Mouse (Mus musculus) urinary bladder, postnatal 4 days (tissue): ENCODE measurements around the gene Actr1a.

Source experiments
- DNase-seq, 2 experiments: peaks; one replicate each; pipeline ENCODE4 v3.0.0; 2021 to 2022; ENCODE audit warnings: low spot score in 2 of 2

Gene Actr1a

GRCm38 (mm10) chr19:46399886-46400285 is 4.3 kb upstream of the Actr1a start:
- no peak for DNase-seq

DNA sequence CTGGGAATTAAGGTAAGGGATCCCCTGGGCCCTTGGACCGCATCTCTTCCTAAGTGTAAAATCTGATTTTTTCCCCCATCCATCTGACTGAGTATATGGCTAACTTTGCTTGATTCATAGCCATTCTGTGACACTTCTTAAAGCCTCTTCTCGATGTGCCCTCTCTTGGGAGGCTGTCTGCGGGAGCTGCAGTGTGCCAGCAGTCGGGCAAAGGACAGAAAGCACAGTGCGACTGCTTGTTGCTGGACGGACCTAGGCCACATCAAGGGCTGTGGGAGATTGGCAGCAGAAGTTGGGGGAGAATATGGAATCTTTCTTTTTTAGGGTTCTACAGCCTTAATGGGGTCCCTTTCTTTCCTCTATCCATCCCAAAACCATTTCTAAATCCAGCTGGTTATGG is 3.8 kb upstream of the Actr1a start:
- no peak for DNase-seq

DNA sequence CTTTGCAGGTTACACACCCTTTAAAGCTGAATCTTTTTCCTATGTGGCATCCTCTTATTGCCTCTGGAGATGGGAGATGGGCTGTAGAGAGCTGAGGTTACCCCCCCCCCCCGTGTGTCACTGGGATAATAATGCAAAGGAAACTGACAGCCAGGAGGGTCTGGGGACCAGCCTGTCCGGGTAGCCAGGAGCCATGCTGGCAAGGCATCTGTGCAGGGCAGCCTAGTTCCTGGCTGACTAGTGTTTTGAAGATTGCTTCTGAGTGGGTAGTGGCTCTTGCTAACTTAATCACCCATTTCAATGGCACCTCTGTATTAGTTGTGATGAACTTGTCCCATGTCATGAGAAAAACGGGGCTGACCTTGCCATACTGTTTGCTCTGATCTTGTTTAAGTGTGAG is 2.9 kb upstream of the Actr1a start:
- no peak for DNase-seq

DNA sequence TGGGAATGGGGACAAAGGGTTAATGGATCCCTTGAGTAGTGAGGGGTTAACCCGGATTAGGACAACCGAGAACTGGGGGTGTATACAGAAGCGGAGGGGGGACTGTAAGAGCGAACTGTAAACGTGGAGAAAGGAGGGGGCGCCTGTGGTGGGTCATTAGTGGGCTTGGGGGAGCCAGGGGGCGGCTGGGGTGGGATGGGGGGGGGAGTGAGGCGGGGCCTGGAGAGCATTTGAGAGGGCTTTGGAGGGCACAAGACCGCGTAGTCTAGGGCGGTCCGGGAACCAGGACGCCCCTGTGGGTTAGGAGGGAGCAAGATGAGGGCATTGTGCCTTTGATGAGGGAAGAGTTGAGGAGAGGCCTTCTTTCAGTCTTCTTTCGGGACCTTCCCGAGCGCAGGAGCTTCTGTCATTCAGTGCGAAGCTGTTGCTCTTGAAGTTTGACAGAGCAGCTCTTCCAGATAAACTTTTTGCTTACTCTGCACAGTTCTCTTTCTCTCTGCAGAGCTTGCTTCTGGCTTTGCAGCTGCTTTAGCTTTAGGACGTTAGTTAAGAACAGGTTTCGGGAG is 2.0 kb upstream of the Actr1a start:
- no peak for DNase-seq

GRCm38 (mm10) chr19:46396686-46397435 is 1.3 kb upstream of the Actr1a start, which contains the start of gene Sufu:
Sufu (plus strand) TSS chr19:46396896.
- DNase-seq: peak; percentile 98

GRCm38 (mm10) chr19:46396109-46396508 is 561 bp upstream of the Actr1a start:
- no peak for DNase-seq

- DNase-seq: no peak
Observed at GRCm38 (mm10) chr19:46394712-46395108, 838 bp downstream of the Actr1a start.

GRCm38 (mm10) chr19:46392018-46392417 is 3.5 kb downstream of the Actr1a start:
- DNase-seq: no peak

GRCm38 (mm10) chr19:46389872-46390271 is 5.7 kb downstream of the Actr1a start:
- DNase-seq: no peak

GRCm38 (mm10) chr19:46382275-46382674 is 13.3 kb downstream of the Actr1a start:
- DNase-seq: no peak

GRCm38 (mm10) chr19:46375891-46376290 is 19.7 kb downstream of the Actr1a start:
- no peak for DNase-seq

GRCm38 (mm10) chr19:46375489-46375888 is 20.1 kb downstream of the Actr1a start:
- DNase-seq: no peak

DNA sequence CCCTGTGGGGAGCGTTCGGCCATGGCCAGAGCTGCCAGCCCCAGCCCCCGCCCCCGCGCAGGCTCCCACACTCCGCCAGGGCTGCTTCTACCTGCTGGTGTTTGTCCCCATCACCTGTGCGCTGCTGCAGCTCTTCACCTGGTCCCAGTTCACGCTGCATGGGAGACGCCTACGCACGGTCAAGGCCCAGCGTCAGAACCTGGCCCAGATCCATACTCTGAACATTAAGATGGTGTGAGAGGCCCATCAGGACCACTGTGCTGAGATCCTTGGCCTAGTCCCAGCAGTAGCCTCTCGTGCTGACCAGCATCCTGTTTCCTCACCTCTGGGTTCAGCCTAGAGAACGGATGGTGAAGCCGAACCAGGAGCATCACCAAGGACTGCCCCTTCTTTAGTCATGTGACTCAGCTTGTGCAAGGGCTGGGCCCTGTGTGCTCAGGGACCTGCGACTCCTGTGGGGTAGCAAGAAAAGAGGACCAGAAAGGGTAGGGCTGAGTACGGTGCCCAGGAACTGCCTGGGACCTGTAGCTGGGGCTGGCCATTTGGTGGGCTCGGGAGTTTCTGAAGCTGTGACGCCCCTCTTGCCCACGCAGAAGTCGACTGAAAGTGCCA is 21.0 kb downstream of the Actr1a start:
- DNase-seq: no peak

- DNase-seq: peak in 1 of 2 experiments; percentile 43
Observed at GRCm38 (mm10) chr19:46369204-46369603, 26.3 kb downstream of the Actr1a start.

DNA sequence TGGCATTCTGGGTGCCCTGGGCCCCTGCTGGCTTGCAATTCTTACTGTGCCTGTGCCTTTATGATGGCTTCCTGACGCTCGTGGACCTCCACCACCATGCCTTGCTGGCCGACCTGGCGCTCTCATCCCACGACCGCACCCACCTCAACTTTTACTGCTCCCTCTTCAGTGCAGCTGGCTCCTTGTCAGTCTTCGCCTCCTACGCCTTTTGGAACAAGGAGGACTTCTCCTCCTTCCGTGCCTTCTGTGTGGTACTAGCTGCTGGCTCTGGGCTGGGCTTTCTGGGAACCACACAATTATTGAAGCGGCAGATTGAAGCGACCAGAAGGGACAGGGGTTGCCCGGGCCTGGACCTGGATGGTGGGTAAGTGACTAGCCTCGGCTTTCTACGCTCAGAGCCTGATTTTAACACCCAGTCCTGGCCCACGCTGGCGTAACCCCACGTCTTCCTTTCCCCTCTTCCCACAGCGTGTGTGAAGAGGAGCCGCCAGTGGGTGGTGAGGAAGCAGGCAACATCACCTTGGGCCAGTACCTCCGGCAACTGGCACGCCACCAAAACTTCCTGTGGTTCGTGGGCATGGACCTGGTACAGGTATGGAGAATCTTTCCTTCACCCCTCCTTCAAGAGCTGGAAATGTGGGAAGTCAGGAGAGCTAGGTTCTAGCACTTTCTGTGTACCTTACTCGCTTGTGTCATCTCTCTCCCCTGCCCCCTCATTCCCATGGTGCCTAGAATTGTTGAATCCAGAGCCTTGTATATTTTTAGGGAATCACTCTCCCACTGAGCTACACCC is 27.6 kb downstream of the Actr1a start:
- no peak for DNase-seq

DNA sequence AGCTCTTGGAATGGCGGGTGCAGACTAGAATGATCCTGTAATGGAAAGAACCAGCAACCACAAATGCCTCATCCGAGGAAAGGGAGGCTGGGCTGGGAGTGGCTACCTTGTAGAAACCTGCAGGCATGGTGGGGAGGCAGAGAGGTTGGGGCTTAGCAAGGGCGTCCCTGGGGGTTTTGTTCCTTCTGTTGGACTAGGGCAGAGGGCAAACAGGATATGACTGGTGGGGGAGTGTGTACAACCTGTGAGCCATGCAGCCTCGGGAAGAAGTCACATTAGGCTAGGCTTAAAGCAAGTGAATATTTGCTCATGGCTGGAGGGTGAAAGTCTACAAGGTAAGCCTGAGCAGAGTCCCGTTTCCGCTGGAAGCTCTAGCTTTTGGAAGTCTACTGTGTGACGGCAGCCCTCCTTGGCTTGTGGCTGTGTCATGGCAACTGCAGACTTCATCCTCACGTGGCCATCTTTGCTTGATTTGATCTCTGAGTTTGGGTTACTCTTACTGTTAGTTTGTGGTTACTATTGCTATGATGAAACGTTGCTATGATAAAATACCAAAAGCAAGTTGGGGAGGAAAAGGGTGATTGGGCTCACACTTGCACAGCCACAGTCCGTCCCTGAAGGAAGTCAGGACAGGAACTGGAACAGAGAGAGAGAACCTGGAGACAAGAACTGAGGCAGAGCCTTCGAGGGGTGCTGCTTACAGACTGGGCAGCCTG is 32.1 kb downstream of the Actr1a start:
- no peak for DNase-seq

DNA sequence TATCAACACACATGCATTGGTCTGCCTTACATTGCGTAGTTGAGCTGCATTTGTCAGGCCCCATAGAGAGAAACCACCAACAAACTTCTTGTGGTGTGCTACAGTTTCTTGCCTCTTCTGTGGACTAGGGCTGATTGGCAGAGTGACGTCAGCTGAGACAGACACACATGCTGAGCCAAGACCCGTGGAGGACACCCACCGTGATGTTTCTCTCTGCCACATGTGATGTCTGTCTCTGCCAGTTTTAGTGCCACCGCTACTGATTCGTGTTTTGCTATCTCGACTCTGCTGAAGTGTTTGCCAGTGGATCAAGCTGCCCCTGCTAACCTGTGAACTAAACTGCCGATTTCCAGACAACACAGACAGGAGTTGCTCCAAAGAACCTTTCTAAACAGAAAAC is 33.4 kb downstream of the Actr1a start:
- DNase-seq: no peak

GRCm38 (mm10) chr19:46358381-46358780 is 37.2 kb downstream of the Actr1a start:
- DNase-seq: no peak

- no peak for DNase-seq
Observed at GRCm38 (mm10) chr19:46357344-46358280, 37.9 kb downstream of the Actr1a start.

DNA sequence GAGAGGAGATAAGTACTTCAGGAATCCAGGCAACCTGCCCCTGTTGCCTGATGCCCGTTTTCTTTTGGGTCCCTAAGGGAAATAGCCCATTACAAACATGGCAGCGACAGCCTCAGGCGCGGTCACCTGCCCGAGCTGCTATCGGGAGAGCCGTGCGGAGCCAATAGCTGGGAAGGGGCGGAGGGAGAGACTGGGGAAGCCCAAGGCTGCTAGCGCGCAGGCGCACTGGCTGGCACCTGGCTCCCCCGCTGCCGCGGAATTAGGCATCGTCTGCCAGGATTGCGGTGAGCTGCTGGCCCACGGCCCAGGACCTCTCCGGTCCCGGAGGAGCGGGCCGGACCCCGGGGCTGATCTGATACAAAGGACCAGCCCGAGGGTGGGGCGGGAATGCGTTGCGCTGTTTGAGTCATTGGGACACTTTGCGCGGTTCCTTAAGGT is 38.8 kb downstream of the Actr1a start:
- peak; percentile 78 to 84 for DNase-seq
